Mouse (Mus musculus): ENCODE results near the gene Fbrsl1.

GRCm38 (mm10) chr5:110472834-110473233, 24.5 kb upstream of the Fbrsl1 start:
- TF ChIP-seq CHD2 (IDR thresholded peaks at IDR 0.05; ENCODE audit: low read depth, low read length): no peak
- no peak for TF ChIP-seq HCFC1 (IDR thresholded peaks at IDR 0.05; ENCODE audit: borderline replicate concordance, insufficient read depth, low read length)
- no peak for TF ChIP-seq MAFK (IDR thresholded peaks at IDR 0.05; ENCODE audit: insufficient read depth, low read depth, low read length)
